Mouse (Mus musculus) embryonic facial prominence, embryonic 13.5 days (tissue): ENCODE results near the gene Kdm2a. TPM values are rescaled to one million over a fixed set of nuclear protein-coding genes. Genes with fewer than 3 reads are reported as not detected.

Experiments
- ATAC-seq: fragments of 200-750 bp; cut with Nextera tagmentation; 2 replicates; pipeline ENCODE4 v1.8.0; 2017; ENCODE audit warnings: low read depth; ENCODE audit not compliant: insufficient number of reproducible peaks, insufficient read depth, low FRiP score, low TSS enrichment
- H3K27ac ChIP-seq: fragments of 300-500 bp; sonication (generic); 2 replicates; pipeline ENCODE4 v1.5.1; 2015; ENCODE audit warnings: moderate library complexity, mild to moderate bottlenecking, inconsistent platforms
- H3K27me3 ChIP-seq: fragments of 300-500 bp; sonication (generic); 2 replicates; pipeline ENCODE4 v1.6.1; 2015; ENCODE audit warnings: mild to moderate bottlenecking, inconsistent platforms
- H3K36me3 ChIP-seq: fragments of 300-500 bp; sonication (generic); 2 replicates; pipeline ENCODE4 v1.6.1; 2015; ENCODE audit warnings: mild to moderate bottlenecking, inconsistent platforms
- H3K4me1 ChIP-seq: fragments of 300-500 bp; sonication (generic); 2 replicates; pipeline ENCODE4 v1.6.1; 2015; ENCODE audit warnings: inconsistent platforms
- H3K4me2 ChIP-seq: fragments of 300-500 bp; sonication (generic); 2 replicates; pipeline ENCODE4 v1.6.1; 2015; ENCODE audit warnings: moderate library complexity, mild to moderate bottlenecking, inconsistent platforms
- H3K4me3 ChIP-seq: fragments of 300-500 bp; sonication (generic); 2 replicates; pipeline ENCODE4 v1.5.1; 2015; ENCODE audit warnings: mild to moderate bottlenecking, inconsistent platforms
- H3K9ac ChIP-seq: fragments of 300-500 bp; sonication (generic); 2 replicates; pipeline ENCODE4 v1.6.1; 2015; ENCODE audit warnings: mild to moderate bottlenecking, inconsistent platforms
- H3K9me3 ChIP-seq: fragments of 300-500 bp; sonication (generic); 2 replicates; pipeline ENCODE4 v1.6.1; 2016; ENCODE audit warnings: inconsistent platforms
- WGBS: fragments of 180-500 bp; shearing (Covaris S2); methylation state at CpG from one replicate; pipeline ENCODE4 v1.1.7; 2015; ENCODE audit warnings: mixed read lengths; 5-methylcytosine and 5-hydroxymethylcytosine counted together
- polyA plus RNA-seq: library from polyadenylated mRNA; unstranded; fragments of >200 nt; fragmentation: Nextera tagmentation; extraction: Ambion mirVana; gene quantifications from 2 replicates; pipeline ENCODE4 v1.2.1, GENCODE M21; 2015

Kdm2a gene
- polyA plus RNA-seq, 1 experiment from 2014 or later, result 53.6 TPM

- Histone ChIP-seq H3K4me3 (no peak overlapping the region), H3K36me3 (peaks cover 17% of the 10 kb centered on the region; the same call in 1 of the 2 replicates), H3K27ac (no peak overlapping the region), H3K4me2 (no peak overlapping the region), H3K9me3 (no peaks in the 10 kb centered on the region), H3K4me1 (no peaks in the 10 kb centered on the region), H3K9ac (no peak overlapping the region), H3K27me3 (no peaks in the 10 kb centered on the region)
- ATAC-seq, result no peak
- 82% methylated on average over 1 of the region's 1 CpGs for WGBS
Measured at GRCm38 (mm10) chr19:4370254-4370653, 27.8 kb downstream of the Kdm2a start.

- Histone ChIP-seq H3K4me1 (no peaks in the 10 kb centered on the region), H3K9me3 (no peaks in the 10 kb centered on the region), H3K36me3 (peaks cover 73% of the 10 kb centered on the region), H3K9ac (no peak overlapping the region), H3K4me3 (no peak overlapping the region), H3K27ac (no peak overlapping the region), H3K27me3 (no peaks in the 10 kb centered on the region), H3K4me2 (no peak overlapping the region)
- WGBS, result 96% methylated on average over 2 of the region's 2 CpGs
- no peak for ATAC-seq
Measured at GRCm38 (mm10) chr19:4349455-4349854, 48.6 kb downstream of the Kdm2a start.

GRCm38 (mm10) chr19:4346479-4346878 is 51.6 kb downstream of the Kdm2a start:
- Histone ChIP-seq H3K27me3 (no peaks in the 10 kb centered on the region), H3K4me2 (no peak overlapping the region), H3K9ac (no peak overlapping the region), H3K4me1 (no peaks in the 10 kb centered on the region), H3K4me3 (no peak overlapping the region), H3K27ac (no peak overlapping the region), H3K36me3 (peaks cover 84% of the 10 kb centered on the region), H3K9me3 (no peaks in the 10 kb centered on the region)
- WGBS, result 97% methylated on average over 1 of the region's 1 CpGs
- no peak for ATAC-seq

- WGBS, result 32% methylated on average over 2 of the region's 2 CpGs
Measured at GRCm38 (mm10) chr19:4338162-4338561, 59.9 kb downstream of the Kdm2a start.

GRCm38 (mm10) chr19:4333791-4334190 is 64.3 kb downstream of the Kdm2a start:
- peak overlapping the region; percentile 97 for H3K27ac ChIP-seq
- H3K4me1 ChIP-seq, result peaks cover 22% of the 10 kb centered on the region
- H3K27me3 ChIP-seq, result no peaks in the 10 kb centered on the region
- peak overlapping the region; percentile 82 for H3K4me2 ChIP-seq
- H3K4me3 ChIP-seq, result peak overlapping the region; percentile 58
- H3K9ac ChIP-seq, result peak overlapping the region; percentile 81
- ATAC-seq, result peak; percentile 98
- H3K36me3 ChIP-seq, result peaks cover 42% of the 10 kb centered on the region
- no peaks in the 10 kb centered on the region for H3K9me3 ChIP-seq
- under 1% methylated on average over 16 of the region's 16 CpGs for WGBS

More at GRCm38 (mm10) chr19:4338162-4338561, 59.9 kb downstream of the Kdm2a start:
- peaks cover 10% of the 10 kb centered on the region for H3K4me1 ChIP-seq
- peaks cover 54% of the 10 kb centered on the region for H3K36me3 ChIP-seq
- H3K4me2 ChIP-seq, result no peak overlapping the region
- H3K9me3 ChIP-seq, result no peaks in the 10 kb centered on the region
- H3K27me3 ChIP-seq, result no peaks in the 10 kb centered on the region
- no peak for ATAC-seq
- no peak overlapping the region for H3K27ac ChIP-seq
- H3K4me3 ChIP-seq, result no peak overlapping the region
- no peak overlapping the region for H3K9ac ChIP-seq

- no peaks in the 10 kb centered on the region for H3K9me3 ChIP-seq
- peak overlapping the region; percentile 82 for H3K4me2 ChIP-seq
- WGBS, result under 1% methylated on average over 13 of the region's 13 CpGs
- H3K27ac ChIP-seq, result peak overlapping the region; percentile 97
- no peak; the same call in 1 of the 2 replicates for ATAC-seq
- peak overlapping the region; percentile 58 for H3K4me3 ChIP-seq
- no peaks in the 10 kb centered on the region for H3K27me3 ChIP-seq
- peaks cover 45% of the 10 kb centered on the region for H3K36me3 ChIP-seq
- peaks cover 22% of the 10 kb centered on the region for H3K4me1 ChIP-seq
- peak overlapping the region; percentile 81 for H3K9ac ChIP-seq
Measured at GRCm38 (mm10) chr19:4333100-4333775, 64.8 kb downstream of the Kdm2a start.

- peaks cover 47% of the 10 kb centered on the region for H3K36me3 ChIP-seq
- WGBS, result under 1% methylated on average over 4 of the region's 4 CpGs
- H3K4me2 ChIP-seq, result peak overlapping the region; percentile 82
- H3K9ac ChIP-seq, result peak overlapping the region; percentile 81
- no peak for ATAC-seq
- no peaks in the 10 kb centered on the region for H3K27me3 ChIP-seq
- peaks cover 22% of the 10 kb centered on the region for H3K4me1 ChIP-seq
- H3K27ac ChIP-seq, result peak overlapping the region; percentile 97
- H3K9me3 ChIP-seq, result no peaks in the 10 kb centered on the region
- H3K4me3 ChIP-seq, result peak overlapping the region; percentile 58
Measured at GRCm38 (mm10) chr19:4332653-4333052, 65.4 kb downstream of the Kdm2a start.

GRCm38 (mm10) chr19:4331273-4331672 is 66.8 kb downstream of the Kdm2a start:
- H3K9ac ChIP-seq, result peak overlapping the region; percentile 8; the same call in 1 of the 2 replicates
- H3K4me1 ChIP-seq, result peaks cover 22% of the 10 kb centered on the region
- WGBS, result 89% methylated on average over 3 of the region's 3 CpGs
- no peak overlapping the region for H3K4me3 ChIP-seq
- H3K27me3 ChIP-seq, result no peaks in the 10 kb centered on the region
- H3K36me3 ChIP-seq, result peaks cover 56% of the 10 kb centered on the region
- H3K9me3 ChIP-seq, result no peaks in the 10 kb centered on the region
- ATAC-seq, result no peak
- H3K4me2 ChIP-seq, result no peak overlapping the region
- H3K27ac ChIP-seq, result no peak overlapping the region

GRCm38 (mm10) chr19:4330603-4331002 is 67.5 kb downstream of the Kdm2a start:
- H3K4me2 ChIP-seq, result no peak overlapping the region
- no peaks in the 10 kb centered on the region for H3K27me3 ChIP-seq
- 91% methylated on average over 2 of the region's 2 CpGs for WGBS
- no peak overlapping the region for H3K27ac ChIP-seq
- H3K4me3 ChIP-seq, result no peak overlapping the region
- ATAC-seq, result no peak
- H3K4me1 ChIP-seq, result peaks cover 22% of the 10 kb centered on the region
- peak overlapping the region; percentile 8; the same call in 1 of the 2 replicates for H3K9ac ChIP-seq
- H3K36me3 ChIP-seq, result peaks cover 62% of the 10 kb centered on the region
- H3K9me3 ChIP-seq, result no peaks in the 10 kb centered on the region

GRCm38 (mm10) chr19:4328737-4329304 is 69.3 kb downstream of the Kdm2a start:
- H3K4me1 ChIP-seq, result peaks cover 13% of the 10 kb centered on the region
- no peaks in the 10 kb centered on the region for H3K27me3 ChIP-seq
- WGBS, result 91% methylated on average over 8 of the region's 8 CpGs
- ATAC-seq, result no peak
- H3K27ac ChIP-seq, result no peak overlapping the region
- H3K9ac ChIP-seq, result no peak overlapping the region
- H3K4me3 ChIP-seq, result no peak overlapping the region
- no peaks in the 10 kb centered on the region for H3K9me3 ChIP-seq
- no peak overlapping the region for H3K4me2 ChIP-seq
- H3K36me3 ChIP-seq, result peaks cover 75% of the 10 kb centered on the region

- H3K36me3 ChIP-seq, result peaks cover 93% of the 10 kb centered on the region
- WGBS, result 78% methylated on average over 1 of the region's 1 CpGs
Measured at GRCm38 (mm10) chr19:4326881-4327280, 71.2 kb downstream of the Kdm2a start.

GRCm38 (mm10) chr19:4326106-4326505 is 72.0 kb downstream of the Kdm2a start:
- Histone ChIP-seq H3K4me3 (no peak overlapping the region), H3K9ac (no peak overlapping the region), H3K4me2 (no peak overlapping the region), H3K9me3 (no peaks in the 10 kb centered on the region), H3K27me3 (no peaks in the 10 kb centered on the region), H3K36me3 (peaks cover 95% of the 10 kb centered on the region), H3K27ac (0 out of 2 replicates have a peak overlapping the region, but pooled peaks have one; percentile 17), H3K4me1 (no peaks in the 10 kb centered on the region)
- 77% methylated on average over 3 of the region's 3 CpGs for WGBS
- no peak for ATAC-seq

More at GRCm38 (mm10) chr19:4326881-4327280, 71.2 kb downstream of the Kdm2a start:
- Histone ChIP-seq H3K27ac (no peak overlapping the region), H3K4me2 (no peak overlapping the region), H3K4me3 (no peak overlapping the region), H3K4me1 (peaks cover 4% of the 10 kb centered on the region), H3K27me3 (no peaks in the 10 kb centered on the region), H3K9ac (no peak overlapping the region), H3K9me3 (no peaks in the 10 kb centered on the region)
- no peak for ATAC-seq
